Mouse (Mus musculus) testis, adult 2 months (tissue): ENCODE data around the gene Sox5.

Source experiments
- CTCF ChIP-seq: fragments of 200-500 bp; IDR thresholded peaks from 2 replicates; pipeline ENCODE4 v1.5.1; 2012; ENCODE audit warnings: low read depth, mild to moderate bottlenecking, inconsistent platforms, low read length, moderate library complexity; ENCODE audit not compliant: control insufficient read depth, insufficient read depth, insufficient replicate concordance
- POLR2A ChIP-seq: fragments of 200-500 bp; IDR thresholded peaks from 2 replicates; pipeline ENCODE4 v1.6.1; 2012; ENCODE audit warnings: low read depth, mild to moderate bottlenecking, inconsistent platforms, low read length, moderate library complexity; ENCODE audit not compliant: control insufficient read depth

GRCm38 (mm10) chr6:143838384-143839076 lies 943.2 kb downstream of the Sox5 start:
- TF ChIP-seq CTCF (no peak), POLR2A (no peak)
